Mouse (Mus musculus) olfactory bulb, adult 2 months (tissue): ENCODE results near the gene Dnah12.

Experiments
- CTCF ChIP-seq: fragments of 200-500 bp; IDR thresholded peaks from 2 replicates; pipeline ENCODE4 v1.5.1; 2012; ENCODE audit warnings: low read depth, mild to moderate bottlenecking, low read length, moderate library complexity; ENCODE audit not compliant: insufficient read depth
- POLR2A ChIP-seq: fragments of 200-500 bp; IDR thresholded peaks from 2 replicates; pipeline ENCODE4 v1.6.1; 2012; ENCODE audit warnings: mild to moderate bottlenecking, low read depth, low read length, moderate library complexity; ENCODE audit not compliant: insufficient read depth

GRCm38 (mm10) chr14:26853053-26853452 lies 160.0 kb downstream of the Dnah12 start:
- TF ChIP-seq CTCF: no peak
- no peak for TF ChIP-seq POLR2A
